Mouse (Mus musculus): ENCODE data around the gene Ints14.
"Not testable (repeated sequence)": the region's sequence is repeated elsewhere in the genome, so short reads cannot be mapped to it uniquely, and the experiment has no call there.

Gene Ints14

DNA sequence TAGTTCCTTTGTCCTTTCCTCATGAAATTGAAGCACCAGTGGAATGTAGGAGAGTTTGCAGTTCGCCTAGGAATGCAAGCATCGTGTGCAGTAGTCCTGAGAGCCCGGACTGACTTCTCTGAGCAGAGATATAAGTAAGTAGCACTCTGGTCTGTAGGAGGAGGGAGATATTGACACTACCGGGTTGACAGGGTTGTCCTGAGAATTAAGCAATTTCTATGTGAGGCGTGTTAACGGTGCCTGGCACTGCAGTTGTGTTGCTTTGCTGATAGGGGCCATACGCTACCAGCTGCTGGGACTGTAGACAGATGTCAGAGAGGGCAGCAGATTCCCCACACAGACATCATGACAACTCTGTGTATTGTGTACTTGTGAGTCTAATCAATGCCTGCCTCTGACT is 7.5 kb upstream of the Ints14 start:
- DNase-seq: no peak

- peak; percentile 56 for DNase-seq
Measured at GRCm38 (mm10) chr9:64956337-64956736, 4.4 kb upstream of the Ints14 start.

DNA sequence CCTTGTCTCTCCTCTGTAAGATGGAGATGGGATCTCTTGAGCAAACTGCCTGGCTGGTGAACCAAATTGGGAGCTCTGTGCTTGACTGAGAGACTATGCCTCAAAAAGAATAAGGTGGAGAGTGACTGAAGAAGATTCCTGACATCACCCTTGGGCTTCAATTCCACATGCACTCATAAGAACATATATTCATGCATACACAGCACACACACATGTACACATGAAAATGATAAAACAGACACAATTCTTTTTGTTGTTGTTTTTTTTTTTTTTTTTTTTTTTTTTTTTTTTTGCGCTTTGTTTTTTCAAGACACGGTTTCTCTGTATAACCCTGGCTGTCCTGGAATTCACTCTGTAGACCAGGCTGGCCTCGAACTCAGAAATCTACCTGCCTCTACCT is 3.4 kb upstream of the Ints14 start:
- DNase-seq: no peak

GRCm38 (mm10) chr9:64960978-64961320 is 244 bp downstream of the Ints14 start:
- DNase-seq: no peak

- no peak for DNase-seq
Measured at GRCm38 (mm10) chr9:64980548-64980947, 19.8 kb downstream of the Ints14 start.

GRCm38 (mm10) chr9:64981904-64982303 is 21.2 kb downstream of the Ints14 start:
- no peak for DNase-seq

DNA sequence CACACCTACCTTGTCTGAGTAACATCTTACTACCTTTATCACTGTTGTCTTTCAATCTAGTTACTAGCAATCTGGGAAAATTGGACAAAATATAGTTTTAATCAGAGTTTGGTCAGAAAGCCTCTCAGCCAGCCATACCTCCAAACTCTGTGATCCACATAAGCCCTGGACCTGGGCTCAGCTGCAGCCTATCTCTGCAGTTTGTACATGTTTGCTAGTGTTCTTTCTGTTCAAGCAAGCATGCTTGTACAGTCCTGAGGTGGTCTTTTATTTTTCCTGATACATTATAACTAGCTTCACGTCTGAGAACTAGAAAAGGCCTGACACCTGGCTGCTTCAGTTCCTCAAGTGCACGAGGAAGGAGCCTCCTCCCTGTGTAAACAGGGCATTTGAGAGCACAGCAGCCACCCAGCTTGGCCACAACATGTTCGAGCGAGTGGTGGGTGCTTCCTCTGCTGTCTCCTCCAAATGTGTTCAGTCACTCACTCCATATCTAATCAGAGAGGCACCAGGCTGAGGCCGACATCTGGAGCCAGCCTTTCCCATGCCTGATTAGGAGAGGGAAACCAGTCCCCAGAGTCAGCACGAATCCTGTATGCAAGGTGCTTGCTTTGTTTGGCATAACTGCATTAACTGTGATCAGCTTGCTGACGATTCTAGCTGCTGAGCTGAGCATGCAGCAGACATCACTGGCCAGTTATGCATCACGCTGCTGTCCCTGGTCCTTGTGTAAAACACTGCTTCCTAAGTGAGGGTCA is 24.5 kb downstream of the Ints14 start:
- DNase-seq: no peak

DNA sequence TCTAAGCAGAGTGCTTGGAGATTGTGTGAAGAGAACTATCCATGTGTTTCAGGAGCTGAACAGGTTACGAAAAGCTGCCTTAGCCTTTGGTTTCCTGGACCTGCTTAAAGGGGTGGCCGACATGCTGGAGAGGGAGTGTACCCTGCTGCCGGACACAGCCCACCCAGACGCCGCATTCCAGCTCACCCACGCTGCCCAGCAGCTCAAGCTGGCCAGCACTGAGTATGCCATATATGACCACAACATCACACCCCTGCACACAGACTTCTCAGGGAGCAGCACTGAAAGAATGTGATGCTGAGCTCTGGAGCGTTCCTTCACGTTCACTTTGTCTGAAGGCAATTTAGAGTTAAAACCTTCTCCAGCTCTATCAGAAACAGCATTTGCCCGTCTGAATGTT is 25.1 kb downstream of the Ints14 start:
- no peak for DNase-seq

DNA sequence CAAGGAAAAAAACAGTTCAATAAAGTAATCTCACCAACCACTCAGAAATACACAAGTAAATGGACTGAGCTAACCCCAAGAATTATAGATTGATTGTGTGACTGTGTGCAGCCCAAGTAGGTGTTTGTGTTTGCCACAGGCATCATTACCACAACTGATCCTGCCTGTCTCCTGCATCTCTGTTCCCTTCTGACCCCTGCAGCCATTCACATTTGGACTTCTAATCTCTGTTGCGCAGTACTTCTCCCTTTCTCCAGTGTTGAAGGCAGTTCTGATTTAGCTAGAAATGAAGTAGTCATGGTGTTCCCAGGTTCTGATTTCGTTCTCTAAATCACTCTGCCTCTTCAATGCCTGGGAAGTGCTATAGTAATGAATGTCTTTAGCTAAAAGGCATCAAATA is 26.9 kb downstream of the Ints14 start:
- DNase-seq: no peak

DNA sequence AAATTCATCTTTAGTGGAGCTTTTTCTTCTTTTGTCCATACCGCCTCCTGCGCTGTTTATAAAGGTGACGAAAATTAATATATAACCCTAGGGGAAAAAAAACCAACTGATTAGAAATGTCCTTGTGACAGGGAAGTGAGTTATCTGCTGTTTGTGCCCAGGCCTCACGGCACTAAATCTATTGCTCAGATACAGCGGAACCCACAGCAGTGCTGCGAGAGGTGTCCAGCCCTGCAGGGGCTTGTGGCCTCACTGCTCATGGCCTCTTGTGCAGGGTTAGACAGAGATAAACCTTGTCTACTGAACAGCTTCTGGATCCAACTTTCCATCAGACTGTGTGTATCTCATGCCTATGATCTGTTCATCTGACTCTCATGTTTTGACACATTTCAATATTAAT is 27.7 kb downstream of the Ints14 start:
- DNase-seq: no peak

DNA sequence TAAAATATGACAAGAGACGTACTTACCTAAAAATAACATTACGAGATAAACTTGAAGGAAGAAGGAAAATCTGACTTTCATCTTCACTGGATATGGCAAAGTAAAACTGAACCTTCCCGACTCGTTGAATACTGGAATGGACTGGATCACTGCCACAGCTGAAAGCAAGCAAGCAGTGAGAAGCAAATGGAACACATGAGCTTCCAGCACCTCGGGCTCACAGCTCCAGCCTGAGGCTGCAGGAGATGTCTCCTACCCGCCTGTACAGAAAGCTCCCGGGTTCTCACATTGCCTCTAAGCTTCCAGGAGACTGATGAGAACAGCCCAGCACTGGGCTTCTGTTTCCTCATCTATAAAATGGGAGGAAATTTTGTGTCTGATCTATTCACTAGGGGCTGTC is 29.6 kb downstream of the Ints14 start:
- DNase-seq: no peak

DNA sequence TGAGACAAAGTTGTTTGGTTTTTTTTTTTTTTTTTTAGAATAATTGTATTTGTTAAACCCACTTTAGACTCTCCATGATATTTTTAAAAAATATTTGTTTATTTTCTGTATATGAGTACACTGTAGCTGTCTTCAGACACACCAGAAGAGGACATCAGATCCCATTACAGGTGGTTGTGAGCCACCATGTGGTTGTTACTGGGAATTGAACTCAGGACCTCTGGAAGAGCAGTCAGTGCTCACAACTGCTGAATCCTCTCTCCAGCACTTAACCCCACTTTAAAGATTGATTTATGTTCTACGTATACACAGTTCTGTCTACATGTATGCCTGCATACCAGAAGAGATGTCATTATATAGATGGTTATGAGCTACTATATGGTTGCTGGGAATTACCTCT is 34.8 kb downstream of the Ints14 start:
- DNase-seq: not testable (repeated sequence)

GRCm38 (mm10) chr9:65001481-65001880 is 40.8 kb downstream of the Ints14 start:
- no peak for DNase-seq

DNA sequence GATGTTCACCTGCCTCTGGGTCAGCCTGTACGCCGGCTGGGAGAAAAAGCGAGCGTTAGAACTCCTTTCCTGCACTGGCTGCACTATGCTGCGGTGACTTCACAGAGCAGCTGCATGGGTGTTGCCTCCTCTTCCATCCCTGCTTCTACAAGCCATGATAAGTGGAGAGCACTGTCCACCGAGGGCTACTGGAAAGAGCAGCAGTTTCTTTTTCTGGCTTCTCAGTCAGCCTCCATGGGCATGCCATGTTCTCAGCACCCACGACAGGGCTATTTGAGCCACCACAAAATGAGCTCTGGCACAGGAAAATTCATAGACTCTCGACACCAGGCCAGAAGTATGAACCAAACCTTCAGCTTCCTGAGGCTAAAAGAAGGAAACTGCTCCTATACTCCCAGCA is 45.0 kb downstream of the Ints14 start:
- DNase-seq: no peak

DNA sequence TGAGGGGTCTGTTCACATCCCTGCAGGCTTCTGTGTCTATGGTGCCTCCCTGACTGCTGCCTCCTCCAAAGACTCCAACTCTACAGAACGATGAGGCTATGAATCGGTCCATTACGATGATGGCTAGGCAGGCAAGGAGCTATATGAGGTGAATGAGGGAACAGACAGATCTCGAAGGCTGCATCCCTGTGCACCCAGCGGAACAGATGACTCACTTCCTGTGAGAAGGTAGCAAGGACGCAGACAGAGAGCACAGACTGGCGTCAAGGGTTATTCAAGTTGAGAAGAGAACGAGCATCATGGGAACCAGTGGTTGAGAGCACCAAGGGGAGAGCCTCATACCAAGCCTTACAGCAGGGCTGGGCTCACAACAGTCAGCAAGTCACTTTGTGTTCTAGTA is 49.9 kb downstream of the Ints14 start:
- peak; percentile 44 to 49 for DNase-seq

DNA sequence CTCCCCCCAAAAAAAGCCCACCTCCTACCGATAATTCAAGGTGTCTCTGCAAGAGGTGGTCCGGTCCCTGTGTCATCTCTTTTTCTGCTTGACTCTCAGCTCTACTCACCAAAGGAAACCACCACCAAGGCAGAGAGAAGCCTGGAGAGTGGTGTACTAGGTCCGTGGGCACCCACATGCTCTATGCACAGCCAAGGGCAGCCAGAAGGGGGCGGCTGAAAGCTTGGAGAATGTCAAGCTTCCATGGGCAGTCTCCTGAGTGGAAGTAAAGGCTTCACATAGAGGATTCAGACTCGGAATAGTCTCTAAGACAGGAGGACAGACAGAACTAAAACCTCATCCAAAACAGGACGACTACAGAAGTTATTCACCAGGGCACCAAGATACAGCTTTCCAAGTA is 50.6 kb downstream of the Ints14 start:
- DNase-seq: peak; percentile 8 to 22

DNA sequence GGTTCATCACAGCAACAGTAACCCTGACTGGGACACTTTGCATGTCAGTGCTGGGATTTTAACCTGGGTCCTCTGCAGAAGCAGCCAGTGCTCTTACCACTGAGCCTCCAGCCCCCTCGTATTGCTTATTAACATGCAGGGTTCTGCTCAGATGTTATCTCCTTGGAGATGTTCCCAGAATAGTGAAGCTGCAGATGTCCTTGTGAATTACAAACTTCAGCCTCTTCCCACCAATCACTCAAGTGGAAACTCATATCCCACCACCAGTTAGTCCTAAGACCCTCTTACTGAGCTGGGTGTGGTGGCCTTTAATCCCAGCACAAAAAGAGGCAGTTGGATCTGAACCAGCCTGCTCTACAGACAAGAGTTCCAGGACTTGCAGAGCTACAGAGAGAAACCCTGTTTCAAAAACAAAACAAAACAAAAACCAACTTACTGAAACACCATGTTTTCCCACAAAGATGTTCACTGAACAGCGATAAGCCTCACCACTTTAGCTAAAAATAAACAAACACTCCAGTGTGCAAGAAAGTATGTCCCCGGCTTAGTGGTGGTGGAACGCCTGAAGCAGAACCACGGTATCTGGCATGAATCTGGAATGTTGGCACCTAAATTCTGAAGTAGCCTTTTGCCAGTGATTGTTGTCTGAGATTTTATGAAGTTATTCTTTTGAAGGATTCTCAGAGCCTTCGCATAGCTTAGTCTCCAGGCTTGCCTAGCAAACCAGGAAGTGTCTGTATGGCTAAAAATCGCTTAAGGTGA is 54.9 kb downstream of the Ints14 start:
- no peak for DNase-seq

DNA sequence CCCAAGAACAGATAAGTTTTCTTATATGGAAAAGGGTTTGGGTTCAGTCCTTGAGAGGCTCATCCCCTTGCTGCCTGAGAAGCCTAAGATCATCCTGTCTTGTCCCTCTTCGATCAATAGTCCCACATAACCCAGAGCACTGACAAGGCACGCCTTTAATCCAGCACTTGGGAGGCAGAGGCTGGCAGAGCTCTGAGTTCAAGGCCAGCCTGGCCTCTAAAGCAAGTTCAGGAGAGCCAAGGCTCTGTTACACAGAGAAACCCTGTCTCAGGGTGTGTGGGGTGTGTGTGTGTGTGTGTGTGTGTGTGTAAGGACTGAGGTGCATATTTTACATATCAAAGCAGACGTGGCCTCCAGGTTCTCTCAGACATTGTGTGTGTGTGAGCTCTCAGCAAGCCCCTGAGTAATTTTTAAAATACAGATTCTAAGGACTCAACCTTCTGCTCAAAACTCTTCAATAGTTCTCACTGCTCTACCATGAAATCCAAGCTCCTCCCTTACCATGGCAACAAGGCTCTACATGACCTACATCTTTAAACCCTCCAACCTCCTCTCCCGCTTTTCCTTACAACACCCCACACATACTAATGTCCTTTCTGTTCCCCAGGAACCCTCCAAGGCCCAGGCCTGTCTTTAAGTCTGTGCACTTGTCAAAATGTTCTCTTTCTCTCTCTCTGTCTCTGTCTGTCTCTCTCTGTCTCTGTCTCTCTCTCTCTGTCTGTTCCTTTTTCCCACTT is 55.7 kb downstream of the Ints14 start:
- no peak for DNase-seq

- DNase-seq: no peak
Measured at GRCm38 (mm10) chr9:65016978-65017827, 56.5 kb downstream of the Ints14 start.

GRCm38 (mm10) chr9:65017896-65018295 is 57.2 kb downstream of the Ints14 start:
- DNase-seq: no peak

DNA sequence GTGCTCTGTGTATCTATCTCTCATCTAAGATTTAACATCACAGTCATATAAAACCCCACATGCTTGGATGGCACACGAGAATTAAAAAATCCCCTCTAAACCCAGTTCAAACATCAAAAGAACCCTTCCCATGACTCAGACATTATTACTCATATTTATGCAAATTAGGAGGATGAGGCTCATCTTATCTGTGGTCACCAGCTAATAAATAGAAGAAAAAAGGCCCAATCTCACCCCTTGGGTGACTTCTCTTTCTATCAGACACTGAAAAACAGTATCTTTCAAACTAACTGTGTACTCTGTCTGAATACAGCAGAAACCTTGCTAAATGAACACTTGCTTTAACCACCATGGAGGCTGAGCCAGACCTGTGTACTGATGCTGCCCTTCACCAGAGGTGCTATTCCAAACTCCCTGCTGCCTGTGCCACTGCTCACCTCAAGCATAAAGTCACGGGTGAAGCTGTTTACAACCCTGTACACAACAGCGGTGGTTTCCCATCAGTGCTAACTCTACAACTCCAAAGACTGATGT is 58.0 kb downstream of the Ints14 start:
- DNase-seq: no peak

- DNase-seq: no peak
Measured at GRCm38 (mm10) chr9:65019146-65019545, 58.4 kb downstream of the Ints14 start.

- no peak for DNase-seq
Measured at GRCm38 (mm10) chr9:65020128-65020527, 59.4 kb downstream of the Ints14 start.
